Mouse (Mus musculus) embryonic facial prominence, embryonic 12.5 days (tissue): ENCODE results near the gene E030030I06Rik. TPM values are rescaled to one million over a fixed set of nuclear protein-coding genes. Genes with fewer than 3 reads are reported as not detected.
A peak's percentile ranks its signal among the peaks of the same experiment; 100 is the strongest.
"Not testable (repeated sequence)": the region's sequence is repeated elsewhere in the genome, so short reads cannot be mapped to it uniquely, and the experiment has no call there.

Source experiments
- ATAC-seq: fragments of 200-750 bp; cut with Nextera tagmentation; 2 replicates; pipeline ENCODE4 v1.8.0; 2017; ENCODE audit not compliant: insufficient number of reproducible peaks, insufficient read depth, low FRiP score, low TSS enrichment
- H3K27ac ChIP-seq: fragments of 300-500 bp; sonication (generic); 2 replicates; pipeline ENCODE4 v1.5.1; 2016; ENCODE audit warnings: mild to moderate bottlenecking
- H3K27me3 ChIP-seq: fragments of 300-500 bp; sonication (generic); 2 replicates; pipeline ENCODE4 v1.6.1; 2016; ENCODE audit warnings: mild to moderate bottlenecking, moderate library complexity
- H3K36me3 ChIP-seq: fragments of 300-500 bp; sonication (generic); 2 replicates; pipeline ENCODE4 v1.6.1; 2016; ENCODE audit warnings: mild to moderate bottlenecking
- H3K4me1 ChIP-seq: fragments of 300-500 bp; sonication (generic); 2 replicates; pipeline ENCODE4 v1.6.1; 2016
- H3K4me2 ChIP-seq: fragments of 300-500 bp; sonication (generic); replicated peaks from 2 replicates; pipeline ENCODE4 v1.6.1; 2016; ENCODE audit warnings: mild to moderate bottlenecking, moderate library complexity
- H3K4me3 ChIP-seq: fragments of 300-500 bp; sonication (generic); 2 replicates; pipeline ENCODE4 v1.5.1; 2016; ENCODE audit warnings: mild to moderate bottlenecking
- H3K9ac ChIP-seq: fragments of 300-500 bp; sonication (generic); 2 replicates; pipeline ENCODE4 v1.6.1; 2016; ENCODE audit warnings: mild to moderate bottlenecking, moderate library complexity
- H3K9me3 ChIP-seq: fragments of 300-500 bp; sonication (generic); 2 replicates; pipeline ENCODE4 v1.6.1; 2016; ENCODE audit warnings: mild to moderate bottlenecking, moderate library complexity
- WGBS: fragments of 180-500 bp; shearing (Covaris S2); methylation state at CpG from one replicate; pipeline ENCODE4 v1.1.7; 2016; 5-methylcytosine and 5-hydroxymethylcytosine counted together
- polyA plus RNA-seq: library from polyadenylated mRNA; unstranded; fragments of >200 nt; fragmentation: Nextera tagmentation; extraction: Ambion mirVana; gene quantifications from 2 replicates; pipeline ENCODE4 v1.2.1, GENCODE M21; 2016

The E030030I06Rik gene
- polyA plus RNA-seq, 1 experiment from 2014 or later = 19.9 TPM

GRCm38 (mm10) chr10:22163705-22164583, 14.9 kb upstream of the E030030I06Rik start:
- WGBS = 35% methylated on average over 15 of the region's 16 CpGs
- H3K4me1 ChIP-seq, H3K9me3 ChIP-seq, H3K4me3 ChIP-seq, H3K9ac ChIP-seq, H3K36me3 ChIP-seq, H3K27ac ChIP-seq, ATAC-seq: not testable (repeated sequence)
- Histone ChIP-seq H3K27me3 (peaks cover 28% of the 10 kb centered on the region), H3K4me2 (peak overlapping the region; percentile 35)

- not testable (repeated sequence) for ATAC-seq, H3K4me1 ChIP-seq, H3K9ac ChIP-seq, H3K4me3 ChIP-seq, H3K27ac ChIP-seq, H3K9me3 ChIP-seq, H3K36me3 ChIP-seq
- Histone ChIP-seq H3K27me3 (peaks cover 34% of the 10 kb centered on the region), H3K4me2 (peak overlapping the region; percentile 35)
- WGBS = 6% methylated on average over 9 of the region's 9 CpGs
Measured at GRCm38 (mm10) chr10:22163279-22163678, 14.2 kb upstream of the E030030I06Rik start.

- H3K9me3 ChIP-seq = no peaks in the 10 kb centered on the region
- no peak for ATAC-seq
- peaks cover 59% of the 10 kb centered on the region for H3K27me3 ChIP-seq
- no peaks in the 10 kb centered on the region for H3K36me3 ChIP-seq
- no peak overlapping the region for H3K4me3 ChIP-seq
- H3K27ac ChIP-seq = no peak overlapping the region
- 1% methylated on average over 21 of the region's 23 CpGs for WGBS
- no peak overlapping the region for H3K4me2 ChIP-seq
- 0 out of 2 replicates have a peak, but pooled peaks cover 4% of the 10 kb centered on the region for H3K4me1 ChIP-seq
- H3K9ac ChIP-seq = no peak overlapping the region
Measured at GRCm38 (mm10) chr10:22159581-22160140, 10.6 kb upstream of the E030030I06Rik start.

- no peak overlapping the region for H3K27ac ChIP-seq
- peak overlapping the region; percentile 54 for H3K4me2 ChIP-seq
- peaks cover 61% of the 10 kb centered on the region for H3K27me3 ChIP-seq
- under 1% methylated on average over 24 of the region's 24 CpGs for WGBS
- no peaks in the 10 kb centered on the region for H3K9me3 ChIP-seq
- H3K4me3 ChIP-seq = no peak overlapping the region
- no peak for ATAC-seq
- H3K36me3 ChIP-seq = no peaks in the 10 kb centered on the region
- H3K9ac ChIP-seq = no peak overlapping the region
- H3K4me1 ChIP-seq = 0 out of 2 replicates have a peak, but pooled peaks cover 4% of the 10 kb centered on the region
Measured at GRCm38 (mm10) chr10:22159131-22159561, 10.1 kb upstream of the E030030I06Rik start.

- Histone ChIP-seq H3K27me3 (peaks cover 64% of the 10 kb centered on the region), H3K4me2 (peak within 1 kb of the TSS; percentile 54), H3K4me3 (peak within 1 kb of the TSS; percentile 38)
- H3K36me3 ChIP-seq, H3K4me1 ChIP-seq, H3K27ac ChIP-seq, H3K9ac ChIP-seq, H3K9me3 ChIP-seq: not testable (repeated sequence)
- peak; percentile 69 for ATAC-seq
- 1% methylated on average over 48 of the region's 48 CpGs for WGBS
Measured at GRCm38 (mm10) chr10:22158310-22158999, 9.4 kb upstream of the E030030I06Rik start, which contains the start of the genes Raet1e and H60b. Gene Raet1e, plus strand, starts transcription at chr10:22158569. Gene H60b, plus strand, starts transcription at chr10:22158586.

- Histone ChIP-seq H3K4me2 (no peak overlapping the region), H3K27me3 (peaks cover 62% of the 10 kb centered on the region), H3K36me3 (no peaks in the 10 kb centered on the region), H3K9me3 (no peaks in the 10 kb centered on the region), H3K4me3 (no peak overlapping the region), H3K4me1 (peaks cover 14% of the 10 kb centered on the region), H3K27ac (no peak overlapping the region), H3K9ac (no peak overlapping the region)
- no peak for ATAC-seq
- 5% methylated on average over 3 of the region's 3 CpGs for WGBS
Measured at GRCm38 (mm10) chr10:22154871-22155799, 6.1 kb upstream of the E030030I06Rik start.

GRCm38 (mm10) chr10:22154127-22154526, 5.1 kb upstream of the E030030I06Rik start:
- ATAC-seq = not testable (repeated sequence)
- WGBS = under 1% methylated on average over 38 of the region's 38 CpGs

GRCm38 (mm10) chr10:22153147-22153690, 4.1 kb upstream of the E030030I06Rik start:
- H3K4me1 ChIP-seq = peaks cover 16% of the 10 kb centered on the region
- peaks cover 52% of the 10 kb centered on the region for H3K27me3 ChIP-seq
- 8% methylated on average over 7 of the region's 7 CpGs for WGBS
- H3K4me2 ChIP-seq, H3K36me3 ChIP-seq, ATAC-seq, H3K4me3 ChIP-seq, H3K9me3 ChIP-seq, H3K27ac ChIP-seq, H3K9ac ChIP-seq: not testable (repeated sequence)

More at GRCm38 (mm10) chr10:22154127-22154526, 5.1 kb upstream of the E030030I06Rik start:
- H3K9ac ChIP-seq, H3K36me3 ChIP-seq, H3K27ac ChIP-seq, H3K9me3 ChIP-seq: not testable (repeated sequence)
- Histone ChIP-seq H3K4me1 (peaks cover 19% of the 10 kb centered on the region), H3K4me3 (peak overlapping the region; percentile 32), H3K27me3 (peaks cover 61% of the 10 kb centered on the region), H3K4me2 (peak overlapping the region; percentile 51)

GRCm38 (mm10) chr10:22151863-22152640, 3.0 kb upstream of the E030030I06Rik start:
- H3K27ac ChIP-seq, H3K9ac ChIP-seq, H3K9me3 ChIP-seq, ATAC-seq, H3K36me3 ChIP-seq, H3K4me3 ChIP-seq, H3K4me2 ChIP-seq: not testable (repeated sequence)
- Histone ChIP-seq H3K4me1 (peaks cover 14% of the 10 kb centered on the region), H3K27me3 (peaks cover 48% of the 10 kb centered on the region)
- 2% methylated on average over 11 of the region's 11 CpGs for whole genome bisulfite sequencing
